Mouse (Mus musculus) embryonic facial prominence, embryonic 15.5 days (tissue): ENCODE results near the gene Zfp383. TPM values are rescaled to one million over a fixed set of nuclear protein-coding genes. Genes with fewer than 3 reads are reported as not detected.
A peak's percentile ranks its signal among the peaks of the same experiment; 100 is the strongest.
"Not testable (repeated sequence)": the region's sequence is repeated elsewhere in the genome, so short reads cannot be mapped to it uniquely, and the experiment has no call there.

Source experiments
- ATAC-seq: fragments of 200-750 bp; cut with Nextera tagmentation; 2 replicates; pipeline ENCODE4 v1.8.0; 2017; ENCODE audit warnings: low read depth, moderate TSS enrichment; ENCODE audit not compliant: insufficient number of reproducible peaks, low FRiP score, low TSS enrichment
- H3K27ac ChIP-seq: fragments of 300-500 bp; sonication (generic); replicated peaks from 2 replicates; pipeline ENCODE4 v1.5.1; 2015; ENCODE audit warnings: mild to moderate bottlenecking, inconsistent platforms
- H3K27me3 ChIP-seq: fragments of 300-500 bp; sonication (generic); 2 replicates; pipeline ENCODE4 v1.6.1; 2015; ENCODE audit warnings: inconsistent platforms
- H3K36me3 ChIP-seq: fragments of 300-500 bp; sonication (generic); 2 replicates; pipeline ENCODE4 v1.6.1; 2015; ENCODE audit warnings: mild to moderate bottlenecking, inconsistent platforms
- H3K4me1 ChIP-seq: fragments of 300-500 bp; sonication (generic); 2 replicates; pipeline ENCODE4 v1.6.1; 2015; ENCODE audit warnings: inconsistent platforms
- H3K4me2 ChIP-seq: fragments of 300-500 bp; sonication (generic); replicated peaks from 2 replicates; pipeline ENCODE4 v1.6.1; 2015; ENCODE audit warnings: mild to moderate bottlenecking, inconsistent platforms
- H3K4me3 ChIP-seq: fragments of 300-500 bp; sonication (generic); replicated peaks from 2 replicates; pipeline ENCODE4 v1.5.1; 2015; ENCODE audit warnings: mild to moderate bottlenecking, inconsistent platforms
- H3K9ac ChIP-seq: fragments of 300-500 bp; sonication (generic); 2 replicates; pipeline ENCODE4 v1.6.1; 2015; ENCODE audit warnings: inconsistent platforms
- H3K9me3 ChIP-seq: fragments of 300-500 bp; sonication (generic); replicated peaks from 2 replicates; pipeline ENCODE4 v1.6.1; 2016; ENCODE audit warnings: inconsistent platforms
- WGBS: fragments of 180-500 bp; shearing (Covaris S2); methylation state at CpG from one replicate; pipeline ENCODE4 v1.1.7; 2015; 5-methylcytosine and 5-hydroxymethylcytosine counted together
- polyA plus RNA-seq: library from polyadenylated mRNA; unstranded; fragments of >200 nt; fragmentation: Nextera tagmentation; extraction: Ambion mirVana; gene quantifications from 2 replicates; pipeline ENCODE4 v1.2.1, GENCODE M21; 2015

Zfp383 gene
- polyA plus RNA-seq, 1 experiment from 2014 or later = 5.3 TPM

- no peak overlapping the region for H3K4me2 ChIP-seq
- ATAC-seq = no peak
- no peak overlapping the region for H3K9ac ChIP-seq
- no peak overlapping the region for H3K4me3 ChIP-seq
- H3K9me3 ChIP-seq = no peaks in the 10 kb centered on the region
- H3K4me1 ChIP-seq = no peaks in the 10 kb centered on the region
- no peaks in the 10 kb centered on the region for H3K27me3 ChIP-seq
- 50% methylated on average over 2 of the region's 2 CpGs for WGBS
- peaks cover 37% of the 10 kb centered on the region for H3K36me3 ChIP-seq
- no peak overlapping the region for H3K27ac ChIP-seq
Measured at GRCm38 (mm10) chr7:29942740-29943139, 34.7 kb downstream of the Zfp383 start.

- no peak for ATAC-seq
- peaks cover 37% of the 10 kb centered on the region for H3K36me3 ChIP-seq
- no peak overlapping the region for H3K4me2 ChIP-seq
- no peaks in the 10 kb centered on the region for H3K27me3 ChIP-seq
- H3K4me1 ChIP-seq = no peaks in the 10 kb centered on the region
- no peak overlapping the region for H3K9ac ChIP-seq
- no peak overlapping the region for H3K27ac ChIP-seq
- no peak overlapping the region for H3K4me3 ChIP-seq
- no peaks in the 10 kb centered on the region for H3K9me3 ChIP-seq
- WGBS = 77% methylated on average over 2 of the region's 2 CpGs
Measured at GRCm38 (mm10) chr7:29943720-29944119, 35.7 kb downstream of the Zfp383 start.

- Histone ChIP-seq H3K4me1 (no peaks in the 10 kb centered on the region), H3K27me3 (no peaks in the 10 kb centered on the region), H3K4me2 (no peak overlapping the region), H3K36me3 (peaks cover 40% of the 10 kb centered on the region), H3K27ac (no peak overlapping the region), H3K9ac (no peak overlapping the region), H3K9me3 (no peaks in the 10 kb centered on the region), H3K4me3 (no peak overlapping the region)
- WGBS = 90% methylated on average over 2 of the region's 2 CpGs
- no peak for ATAC-seq
Measured at GRCm38 (mm10) chr7:29944201-29944600, 36.2 kb downstream of the Zfp383 start.

- H3K36me3 ChIP-seq = peaks cover 15% of the 10 kb centered on the region; the same call in 1 of the 2 replicates
- peaks cover 8% of the 10 kb centered on the region; the same call in 1 of the 2 replicates for H3K4me1 ChIP-seq
- H3K4me2 ChIP-seq = peak overlapping the region; percentile 68
- H3K27ac ChIP-seq = peak overlapping the region; percentile 96
- H3K27me3 ChIP-seq = no peaks in the 10 kb centered on the region
- no peak for ATAC-seq
- no peaks in the 10 kb centered on the region for H3K9me3 ChIP-seq
- H3K9ac ChIP-seq = peak overlapping the region; percentile 79
- H3K4me3 ChIP-seq = peak overlapping the region; percentile 80
- 42% methylated on average over 10 of the region's 10 CpGs for WGBS
Measured at GRCm38 (mm10) chr7:29953086-29953485, 45.1 kb downstream of the Zfp383 start.

- Histone ChIP-seq H3K27ac (peak within 1 kb of the TSS; percentile 96), H3K4me3 (peak within 1 kb of the TSS; percentile 80), H3K9ac (peak within 1 kb of the TSS; percentile 79), H3K9me3 (no peaks in the 10 kb centered on the region), H3K4me2 (peak within 1 kb of the TSS; percentile 68), H3K36me3 (peaks cover 13% of the 10 kb centered on the region; the same call in 1 of the 2 replicates), H3K27me3 (no peaks in the 10 kb centered on the region), H3K4me1 (peaks cover 8% of the 10 kb centered on the region; the same call in 1 of the 2 replicates)
- peak; percentile 85 for ATAC-seq
- under 1% methylated on average over 52 of the region's 52 CpGs for WGBS
Measured at GRCm38 (mm10) chr7:29953513-29954401, 45.7 kb downstream of the Zfp383 start, which contains the start of gene Zfp74. Zfp74 (minus strand) TSS chr7:29954089.

GRCm38 (mm10) chr7:29954731-29955130 is 46.7 kb downstream of the Zfp383 start:
- Histone ChIP-seq H3K36me3 (peaks cover 8% of the 10 kb centered on the region; the same call in 1 of the 2 replicates), H3K9me3 (no peaks in the 10 kb centered on the region), H3K4me2 (peak overlapping the region; percentile 68), H3K27ac (no peak overlapping the region), H3K4me3 (peak overlapping the region; percentile 80), H3K4me1 (peaks cover 8% of the 10 kb centered on the region; the same call in 1 of the 2 replicates), H3K9ac (no peak overlapping the region), H3K27me3 (no peaks in the 10 kb centered on the region)
- WGBS = 18% methylated on average over 4 of the region's 4 CpGs
- no peak for ATAC-seq

- Histone ChIP-seq H3K4me1 (peaks cover 8% of the 10 kb centered on the region; the same call in 1 of the 2 replicates), H3K27me3 (no peaks in the 10 kb centered on the region), H3K4me3 (peak overlapping the region; percentile 3; the same call in 1 of the 2 replicates), H3K9ac (no peak overlapping the region), H3K4me2 (no peak overlapping the region), H3K36me3 (no peaks in the 10 kb centered on the region), H3K9me3 (no peaks in the 10 kb centered on the region), H3K27ac (no peak overlapping the region)
- ATAC-seq = no peak
- WGBS = 53% methylated on average over 9 of the region's 10 CpGs
Measured at GRCm38 (mm10) chr7:29956257-29956656, 48.2 kb downstream of the Zfp383 start.

GRCm38 (mm10) chr7:29958125-29958724 is 50.2 kb downstream of the Zfp383 start:
- Histone ChIP-seq H3K27ac (no peak overlapping the region), H3K4me1 (peaks cover 4% of the 10 kb centered on the region; the same call in 1 of the 2 replicates), H3K4me3 (no peak overlapping the region), H3K4me2 (no peak overlapping the region), H3K27me3 (no peaks in the 10 kb centered on the region), H3K36me3 (no peaks in the 10 kb centered on the region), H3K9ac (no peak overlapping the region), H3K9me3 (no peaks in the 10 kb centered on the region)
- no peak for ATAC-seq
- WGBS = 84% methylated on average over 11 of the region's 11 CpGs

GRCm38 (mm10) chr7:29959004-29959403 is 51.0 kb downstream of the Zfp383 start:
- no peak for ATAC-seq

GRCm38 (mm10) chr7:29965115-29965810 is 57.2 kb downstream of the Zfp383 start:
- ATAC-seq, H3K4me2 ChIP-seq, H3K36me3 ChIP-seq, H3K27me3 ChIP-seq, H3K9ac ChIP-seq, H3K27ac ChIP-seq, H3K9me3 ChIP-seq, H3K4me1 ChIP-seq, H3K4me3 ChIP-seq: not testable (repeated sequence)
- WGBS = 51% methylated on average over 39 of the region's 39 CpGs

More at GRCm38 (mm10) chr7:29959004-29959403, 51.0 kb downstream of the Zfp383 start:
- H3K27me3 ChIP-seq = no peaks in the 10 kb centered on the region
- WGBS = 54% methylated on average over 3 of the region's 3 CpGs
- H3K4me1 ChIP-seq = 0 out of 2 replicates have a peak, but pooled peaks cover 3% of the 10 kb centered on the region
- H3K36me3 ChIP-seq = no peaks in the 10 kb centered on the region
- H3K27ac ChIP-seq = no peak overlapping the region
- H3K9ac ChIP-seq = no peak overlapping the region
- H3K4me2 ChIP-seq = no peak overlapping the region
- no peak overlapping the region for H3K4me3 ChIP-seq
- H3K9me3 ChIP-seq = no peaks in the 10 kb centered on the region
